Comparison of ENCODE assay signal across 8 mouse cellular contexts in genomic region chr17:25879261-25879660, GRCm38 (mm10). TPM values are rescaled to one million over a fixed set of nuclear protein-coding genes. Genes with fewer than 3 reads are reported as not detected.
DNase-seq lines count a peak whose midpoint lies in the region; ATAC-seq and TF ChIP-seq lines count a peak whose summit lies in the region.

No protein-coding gene starts in this region.

- peaks cover 45% of the 10 kb centered on the region for H3K4me1 ChIP-seq in liver, embryonic 11.5 days (replicated peaks; ENCODE audit: control insufficient read depth, insufficient read depth, low read length)

- no peak overlapping the region for H3K27ac ChIP-seq in left cerebral cortex, adult 2 months
- peak overlapping the region; percentile 54; the same call in 1 of the 2 replicates for H3K27ac ChIP-seq in liver, embryonic 11.5 days (ENCODE audit: low read depth, low read length)

- H3K9ac ChIP-seq in liver, embryonic 11.5 days (ENCODE audit: low read depth, low read length), result no peak overlapping the region

- H3K4me2 ChIP-seq in liver, embryonic 11.5 days, result no peak overlapping the region

- no peaks in the 10 kb centered on the region for H3K9me3 ChIP-seq in liver, embryonic 11.5 days (ENCODE audit: control insufficient read depth, low read length)

- intact Hi-C loops in left cerebral cortex, adult 2 months (cut with DNase I), result loop anchor here (5.0 kb wide), 1 partner anchor 38 kb away; the partner anchor contains the start of gene Rab40c

- H3K4me3 ChIP-seq in left cerebral cortex, adult 2 months, result no peak overlapping the region
- H3K4me3 ChIP-seq in liver, embryonic 11.5 days (ENCODE audit: low read depth, low read length), result no peak overlapping the region

- peak; percentile 60 for TF ChIP-seq CTCF in left cerebral cortex, adult 2 months (IDR thresholded peaks at IDR 0.05)

- peak; percentile 28 for DNase-seq in CD4-positive, CD25-positive, alpha-beta regulatory T cell, adult 2 months (ENCODE audit: low read depth, low spot score)
- DNase-seq in left cerebral cortex, adult 2 months (ENCODE audit: extremely low spot score in 1 of 2, low spot score in 2 of 2), result peak in 1 of 2 experiments; percentile 55
- no peak for DNase-seq in left cerebral cortex, adult 11 months (ENCODE audit: low spot score)
- DNase-seq in adrenal gland, postnatal 25 days, result peak; percentile 61
- no peak for DNase-seq in liver, embryonic 11.5 days (ENCODE audit: low spot score)
- DNase-seq in urinary bladder, postnatal 4 days (ENCODE audit: low spot score in 2 of 2), result no peak
- no peak for DNase-seq in c-Kit-positive CD71-positive TER-119-positive erythroid progenitor cells, embryonic 14.5 days (ENCODE audit: low spot score)

- no peak for ATAC-seq in CD4-positive, CD25-positive, alpha-beta regulatory T cell, adult 4 months
- ATAC-seq in liver, embryonic 11.5 days (replicated peaks; ENCODE audit: low FRiP score), result no peak

- 69% methylated on average over 4 of the region's 4 CpGs for WGBS in liver, embryonic 11.5 days

- H3K27me3 ChIP-seq in liver, embryonic 11.5 days (replicated peaks; ENCODE audit: control insufficient read depth, insufficient read depth, low read length), result no peaks in the 10 kb centered on the region

- peaks cover 13% of the 10 kb centered on the region for H3K36me3 ChIP-seq in liver, embryonic 11.5 days (ENCODE audit: control insufficient read depth, insufficient read depth, low read length)

RNA-seq across cellular contexts. Expression of gene Wfikkn1, which starts 1.4 kb away (rescaled TPM):
- 1 to 10 TPM in 1 of 2 experiments, under 1 TPM in 1; 0.94 to 1.3 TPM for polyA plus RNA-seq in CD4-positive, CD25-positive, alpha-beta regulatory T cell, adult 4 months (2017; shearing (Covaris generic))
- total RNA-seq in left cerebral cortex, adult 2 months (2021), result 1 to 10 TPM; 1.7 TPM
- total RNA-seq in adrenal gland, postnatal 25 days (2021), result 2.7 and 3.3 TPM in 2 replicates
- polyA plus RNA-seq in liver, embryonic 11.5 days (2014; fragmentation: Nextera tagmentation; extraction: Ambion mirVana), result 2.1 and 2.4 TPM in 2 replicates

RNA-seq across cellular contexts. Expression of gene Mettl26, which starts 4.4 kb away (rescaled TPM):
- 100 to 1,000 TPM in 1 of 2 experiments, 10 to 100 TPM in 1; 82.7 to 124 TPM for polyA plus RNA-seq in CD4-positive, CD25-positive, alpha-beta regulatory T cell, adult 4 months (2017; shearing (Covaris generic))
- 10 to 100 TPM; 37.8 to 38.1 TPM for total RNA-seq in left cerebral cortex, adult 2 months (2021)
- 116 and 144 TPM in 2 replicates for total RNA-seq in adrenal gland, postnatal 25 days (2021)
- 70.7 and 74.5 TPM in 2 replicates for polyA plus RNA-seq in liver, embryonic 11.5 days (2014; fragmentation: Nextera tagmentation; extraction: Ambion mirVana)

RNA-seq across cellular contexts. Expression of gene Mcrip2, which starts 10.7 kb away (rescaled TPM):
- 1 to 10 TPM; 2.7 to 5.5 TPM for polyA plus RNA-seq in CD4-positive, CD25-positive, alpha-beta regulatory T cell, adult 4 months (2017; shearing (Covaris generic))
- total RNA-seq in left cerebral cortex, adult 2 months (2021), result 10 to 100 TPM; 17.8 to 25.7 TPM
- total RNA-seq in adrenal gland, postnatal 25 days (2021), result 479 and 493 TPM in 2 replicates
- 96.5 and 110 TPM in 2 replicates for polyA plus RNA-seq in liver, embryonic 11.5 days (2014; fragmentation: Nextera tagmentation; extraction: Ambion mirVana)

RNA-seq across cellular contexts. Expression of gene Wdr90, which starts 18.0 kb away (rescaled TPM):
- polyA plus RNA-seq in CD4-positive, CD25-positive, alpha-beta regulatory T cell, adult 4 months (2017; shearing (Covaris generic)), result 1 to 10 TPM; 3.4 to 6.8 TPM
- 10 to 100 TPM; 34.9 to 36.8 TPM for total RNA-seq in left cerebral cortex, adult 2 months (2021)
- total RNA-seq in adrenal gland, postnatal 25 days (2021), result 26.7 and 28.0 TPM in 2 replicates
- polyA plus RNA-seq in liver, embryonic 11.5 days (2014; fragmentation: Nextera tagmentation; extraction: Ambion mirVana), result 22.2 and 25.7 TPM in 2 replicates

RNA-seq across cellular contexts. Expression of gene Rhot2, which starts 34.6 kb away (rescaled TPM):
- 10 to 100 TPM; 19.1 to 47.0 TPM for polyA plus RNA-seq in CD4-positive, CD25-positive, alpha-beta regulatory T cell, adult 4 months (2017; shearing (Covaris generic))
- 100 to 1,000 TPM; 103 to 105 TPM for total RNA-seq in left cerebral cortex, adult 2 months (2021)
- 124 and 130 TPM in 2 replicates for total RNA-seq in adrenal gland, postnatal 25 days (2021)
- 9.6 and 12.8 TPM in 2 replicates for polyA plus RNA-seq in liver, embryonic 11.5 days (2014; fragmentation: Nextera tagmentation; extraction: Ambion mirVana)

Comparison
In these comparisons a context has a peak if more than half of its experiments do, and no peak if none do; other contexts are left out.
1. DNase-seq: peak in CD4-positive, CD25-positive, alpha-beta regulatory T cell, adult 2 months (single experiment) and adrenal gland, postnatal 25 days (single experiment); none in left cerebral cortex, adult 11 months (single experiment), liver, embryonic 11.5 days (single experiment), urinary bladder, postnatal 4 days (0 of 2) and c-Kit-positive CD71-positive TER-119-positive erythroid progenitor cells, embryonic 14.5 days (single experiment).
2. RNA of gene Mcrip2, which starts 10.7 kb away (total RNA-seq): 479 to 493 TPM in adrenal gland, postnatal 25 days; 17.8 to 25.7 TPM in left cerebral cortex, adult 2 months; every median in the first group is over 10 times any median in the second.